Mouse (Mus musculus) stomach, embryonic 16.5 days (tissue): ENCODE measurements at regions not wholly inside any gene's neighbourhood (a gene's known extent, or its start where the extent isn't known, plus 50 kb on each side); places are given as distances from the start of the nearest gene placed in this dataset.

Source experiments
- ATAC-seq: fragments of 200-750 bp; cut with Nextera tagmentation; 2 replicates; pipeline ENCODE4 v1.8.0; 2017; ENCODE audit warnings: moderate number of reproducible peaks, moderate TSS enrichment; ENCODE audit not compliant: insufficient read depth, low FRiP score
- H3K27ac ChIP-seq: fragments of 300-500 bp; sonication (generic); 2 replicates; pipeline ENCODE4 v1.5.1; 2014; ENCODE audit warnings: low read length
- H3K27me3 ChIP-seq: fragments of 300-500 bp; sonication (generic); 2 replicates; pipeline ENCODE4 v1.6.1; 2014; ENCODE audit warnings: low read length, control low read depth, mixed read lengths; ENCODE audit not compliant: control insufficient read depth, insufficient read depth
- H3K36me3 ChIP-seq: fragments of 300-500 bp; sonication (generic); 2 replicates; pipeline ENCODE4 v1.6.1; 2014; ENCODE audit warnings: low read length; ENCODE audit not compliant: control insufficient read depth, insufficient read depth
- H3K4me1 ChIP-seq: fragments of 300-500 bp; sonication (generic); 2 replicates; pipeline ENCODE4 v1.6.1; 2014; ENCODE audit warnings: low read length, control low read depth, mixed read lengths; ENCODE audit not compliant: control insufficient read depth, insufficient read depth
- H3K4me2 ChIP-seq: fragments of 300-500 bp; sonication (generic); 2 replicates; pipeline ENCODE4 v1.6.1; 2014; ENCODE audit warnings: low read depth, low read length, mixed read lengths
- H3K4me3 ChIP-seq: fragments of 300-500 bp; sonication (generic); replicated peaks from 2 replicates; pipeline ENCODE4 v1.5.1; 2014; ENCODE audit warnings: mild to moderate bottlenecking, low read length
- H3K9ac ChIP-seq: fragments of 300-500 bp; sonication (generic); 2 replicates; pipeline ENCODE4 v1.6.1; 2014; ENCODE audit warnings: low read length
- H3K9me3 ChIP-seq: fragments of 300-500 bp; sonication (generic); replicated peaks from 2 replicates; pipeline ENCODE4 v1.6.1; 2016; ENCODE audit warnings: low read length, control low read depth; ENCODE audit not compliant: control insufficient read depth
- WGBS: fragments of 180-500 bp; shearing (Covaris S2); extraction: QIAGEN DNeasy Blood & Tissue Kit; methylation state at CpG from one replicate; pipeline ENCODE4 v1.1.7; 2014; 5-methylcytosine and 5-hydroxymethylcytosine counted together

- Histone ChIP-seq H3K4me3 (no peak overlapping the region), H3K9ac (no peak overlapping the region), H3K27me3 (no peaks in the 10 kb centered on the region), H3K36me3 (no peaks in the 10 kb centered on the region), H3K4me1 (peaks cover 13% of the 10 kb centered on the region), H3K9me3 (no peaks in the 10 kb centered on the region), H3K27ac (no peak overlapping the region), H3K4me2 (no peak overlapping the region)
- WGBS = 41% methylated on average over 2 of the region's 2 CpGs
- no peak for ATAC-seq
Measured at GRCm38 (mm10) chr13:113438872-113439271, 145.9 kb downstream of the BC067074 start.

- Histone ChIP-seq H3K36me3 (no peaks in the 10 kb centered on the region), H3K4me3 (no peak overlapping the region), H3K27me3 (no peaks in the 10 kb centered on the region), H3K4me1 (peaks cover 12% of the 10 kb centered on the region), H3K4me2 (no peak overlapping the region), H3K9ac (no peak overlapping the region), H3K9me3 (no peaks in the 10 kb centered on the region), H3K27ac (no peak overlapping the region)
- no peak for ATAC-seq
- WGBS = 88% methylated on average over 3 of the region's 3 CpGs
Measured at GRCm38 (mm10) chr13:113436288-113436687, 143.3 kb downstream of the BC067074 start.

GRCm38 (mm10) chr13:113435117-113435516 lies 142.2 kb downstream of the BC067074 start:
- Histone ChIP-seq H3K27me3 (no peaks in the 10 kb centered on the region), H3K4me3 (no peak overlapping the region), H3K4me1 (peaks cover 10% of the 10 kb centered on the region), H3K27ac (no peak overlapping the region), H3K9ac (no peak overlapping the region), H3K36me3 (no peaks in the 10 kb centered on the region), H3K4me2 (no peak overlapping the region), H3K9me3 (no peaks in the 10 kb centered on the region)
- no peak for ATAC-seq
- WGBS = 73% methylated on average over 4 of the region's 4 CpGs

- Histone ChIP-seq H3K4me1 (no peaks in the 10 kb centered on the region), H3K27me3 (no peaks in the 10 kb centered on the region), H3K36me3 (no peaks in the 10 kb centered on the region), H3K4me2 (no peak overlapping the region), H3K9me3 (no peaks in the 10 kb centered on the region), H3K27ac (peak overlapping the region; percentile 8; the same call in 1 of the 2 replicates), H3K4me3 (no peak overlapping the region), H3K9ac (no peak overlapping the region)
- no peak for ATAC-seq
- 73% methylated on average over 5 of the region's 5 CpGs for WGBS
Measured at GRCm38 (mm10) chr13:113433456-113433855, 140.5 kb downstream of the BC067074 start.

DNA sequence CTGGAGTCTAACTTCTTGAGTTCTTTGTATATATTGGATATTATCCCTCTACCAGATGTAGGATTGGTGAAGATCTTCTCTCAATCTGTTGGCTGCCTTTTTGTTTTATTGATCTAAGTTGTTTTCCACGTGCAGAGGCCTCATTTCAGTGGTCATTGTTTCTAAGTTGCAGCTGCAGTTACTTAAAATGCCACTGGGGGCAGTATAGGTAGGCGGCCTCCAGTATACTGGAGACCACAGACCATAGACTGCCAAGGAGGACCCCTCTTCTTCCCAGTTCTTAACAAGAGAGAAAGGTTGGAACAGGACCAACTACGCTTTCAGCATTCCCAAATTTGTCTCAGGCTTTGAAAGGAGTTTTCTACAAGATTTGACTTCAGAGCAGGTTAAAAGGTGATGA lies 136.7 kb downstream of the BC067074 start:
- ATAC-seq = no peak
- Histone ChIP-seq H3K27ac (no peak overlapping the region), H3K4me3 (no peak overlapping the region), H3K9me3 (no peaks in the 10 kb centered on the region), H3K4me2 (no peak overlapping the region), H3K36me3 (no peaks in the 10 kb centered on the region), H3K4me1 (no peaks in the 10 kb centered on the region), H3K27me3 (no peaks in the 10 kb centered on the region), H3K9ac (no peak overlapping the region)
- 43% methylated on average over 3 of the region's 3 CpGs for WGBS
